Mouse (Mus musculus) stomach, embryonic 15.5 days (tissue): ENCODE data around the gene Sptlc3. TPM values are rescaled to one million over a fixed set of nuclear protein-coding genes. Genes with fewer than 3 reads are reported as not detected.

Source experiments
- ATAC-seq: fragments of 200-750 bp; cut with Nextera tagmentation; 2 replicates; pipeline ENCODE4 v1.8.0; 2017; ENCODE audit warnings: low read depth, moderate number of reproducible peaks, moderate TSS enrichment; ENCODE audit not compliant: insufficient read depth, low FRiP score
- H3K27ac ChIP-seq: fragments of 300-500 bp; sonication (generic); 2 replicates; pipeline ENCODE4 v1.5.1; 2015; ENCODE audit warnings: mild to moderate bottlenecking, inconsistent platforms
- H3K27me3 ChIP-seq: fragments of 300-500 bp; sonication (generic); replicated peaks from 2 replicates; pipeline ENCODE4 v1.6.1; 2015; ENCODE audit warnings: inconsistent platforms
- H3K36me3 ChIP-seq: fragments of 300-500 bp; sonication (generic); 2 replicates; pipeline ENCODE4 v1.6.1; 2015; ENCODE audit warnings: inconsistent platforms
- H3K4me1 ChIP-seq: fragments of 300-500 bp; sonication (generic); 2 replicates; pipeline ENCODE4 v1.6.1; 2015; ENCODE audit warnings: inconsistent platforms
- H3K4me2 ChIP-seq: fragments of 300-500 bp; sonication (generic); 2 replicates; pipeline ENCODE4 v1.6.1; 2015; ENCODE audit warnings: mild to moderate bottlenecking, inconsistent platforms
- H3K4me3 ChIP-seq: fragments of 300-500 bp; sonication (generic); replicated peaks from 2 replicates; pipeline ENCODE4 v1.5.1; 2015; ENCODE audit warnings: inconsistent platforms
- H3K9ac ChIP-seq: fragments of 300-500 bp; sonication (generic); 2 replicates; pipeline ENCODE4 v1.6.1; 2015; ENCODE audit warnings: inconsistent platforms
- H3K9me3 ChIP-seq: fragments of 300-500 bp; sonication (generic); 2 replicates; pipeline ENCODE4 v1.6.1; 2016; ENCODE audit warnings: inconsistent platforms
- WGBS: fragments of 180-500 bp; shearing (Covaris S2); methylation state at CpG from one replicate; pipeline ENCODE4 v1.1.7; 2015; 5-methylcytosine and 5-hydroxymethylcytosine counted together
- polyA plus RNA-seq: library from polyadenylated mRNA; unstranded; fragments of >200 nt; fragmentation: Nextera tagmentation; extraction: Ambion mirVana; gene quantifications from 2 replicates; pipeline ENCODE4 v1.2.1, GENCODE M21; 2015

The Sptlc3 gene
- 4.2 and 8.8 TPM in 2 replicates for polyA plus RNA-seq

- H3K27me3 ChIP-seq = no peaks in the 10 kb centered on the region
- WGBS = 52% methylated on average over 5 of the region's 5 CpGs
- H3K4me3 ChIP-seq = 0 out of 2 replicates have a peak within 1 kb of the TSS, but pooled peaks have one; percentile 9
- no peak within 1 kb of the TSS for H3K9ac ChIP-seq
- no peak within 1 kb of the TSS for H3K27ac ChIP-seq
- 0 out of 2 replicates have a peak, but pooled peaks have one; percentile 43 for ATAC-seq
- no peaks in the 10 kb centered on the region for H3K36me3 ChIP-seq
- H3K4me2 ChIP-seq = no peak within 1 kb of the TSS
- H3K9me3 ChIP-seq = no peaks in the 10 kb centered on the region
- H3K4me1 ChIP-seq = no peaks in the 10 kb centered on the region
These were observed at the start of gene Sptlc3 for GRCm38 (mm10) chr2:139493836-139494235. Sptlc3 (plus strand) TSS chr2:139493913.

GRCm38 (mm10) chr2:139467726-139468125 lies 26.0 kb upstream of the Sptlc3 start:
- H3K9ac ChIP-seq = no peak overlapping the region
- WGBS = 74% methylated on average over 4 of the region's 4 CpGs
- H3K27me3 ChIP-seq = no peaks in the 10 kb centered on the region
- H3K36me3 ChIP-seq = no peaks in the 10 kb centered on the region
- no peak for ATAC-seq
- H3K4me1 ChIP-seq = no peaks in the 10 kb centered on the region
- H3K9me3 ChIP-seq = no peaks in the 10 kb centered on the region
- no peak overlapping the region for H3K4me3 ChIP-seq
- H3K4me2 ChIP-seq = no peak overlapping the region
- H3K27ac ChIP-seq = no peak overlapping the region

GRCm38 (mm10) chr2:139488708-139489107 lies 5.0 kb upstream of the Sptlc3 start:
- Histone ChIP-seq H3K9ac (no peak overlapping the region), H3K4me1 (no peaks in the 10 kb centered on the region), H3K27ac (no peak overlapping the region), H3K4me2 (no peak overlapping the region), H3K9me3 (no peaks in the 10 kb centered on the region), H3K27me3 (no peaks in the 10 kb centered on the region), H3K4me3 (no peak overlapping the region), H3K36me3 (no peaks in the 10 kb centered on the region)
- WGBS = 44% methylated on average over 5 of the region's 5 CpGs
- ATAC-seq = no peak

- no peak for ATAC-seq
- 28% methylated on average over 5 of the region's 5 CpGs for WGBS
- Histone ChIP-seq H3K9ac (no peak overlapping the region), H3K27ac (no peak overlapping the region), H3K4me2 (no peak overlapping the region), H3K9me3 (no peaks in the 10 kb centered on the region), H3K36me3 (no peaks in the 10 kb centered on the region), H3K4me3 (0 out of 2 replicates have a peak overlapping the region, but pooled peaks have one; percentile 9), H3K4me1 (no peaks in the 10 kb centered on the region), H3K27me3 (no peaks in the 10 kb centered on the region)
These were observed 916 bp downstream of the Sptlc3 start for GRCm38 (mm10) chr2:139494629-139495028.

- no peak overlapping the region for H3K4me3 ChIP-seq
- WGBS = 72% methylated on average over 5 of the region's 5 CpGs
- no peak overlapping the region for H3K4me2 ChIP-seq
- no peak overlapping the region for H3K27ac ChIP-seq
- no peaks in the 10 kb centered on the region for H3K4me1 ChIP-seq
- no peak for ATAC-seq
- H3K9me3 ChIP-seq = no peaks in the 10 kb centered on the region
- H3K9ac ChIP-seq = no peak overlapping the region
- H3K27me3 ChIP-seq = no peaks in the 10 kb centered on the region
- H3K36me3 ChIP-seq = no peaks in the 10 kb centered on the region
These were observed 68.3 kb downstream of the Sptlc3 start for GRCm38 (mm10) chr2:139561966-139562505.

GRCm38 (mm10) chr2:139579280-139579679 lies 85.6 kb downstream of the Sptlc3 start:
- 9% methylated on average over 3 of the region's 3 CpGs for WGBS
- H3K9me3 ChIP-seq = no peaks in the 10 kb centered on the region
- H3K27me3 ChIP-seq = no peaks in the 10 kb centered on the region
- H3K4me1 ChIP-seq = no peaks in the 10 kb centered on the region
- H3K27ac ChIP-seq = no peak overlapping the region
- H3K4me3 ChIP-seq = no peak overlapping the region
- no peak overlapping the region for H3K9ac ChIP-seq
- ATAC-seq = no peak
- H3K4me2 ChIP-seq = no peak overlapping the region
- no peaks in the 10 kb centered on the region for H3K36me3 ChIP-seq

GRCm38 (mm10) chr2:139582766-139583165 lies 89.1 kb downstream of the Sptlc3 start:
- no peak for ATAC-seq
- Histone ChIP-seq H3K27me3 (no peaks in the 10 kb centered on the region), H3K9me3 (no peaks in the 10 kb centered on the region), H3K4me2 (no peak overlapping the region), H3K27ac (no peak overlapping the region), H3K4me3 (no peak overlapping the region), H3K36me3 (no peaks in the 10 kb centered on the region), H3K9ac (no peak overlapping the region), H3K4me1 (no peaks in the 10 kb centered on the region)
- 28% methylated on average over 6 of the region's 6 CpGs for WGBS

- H3K27ac ChIP-seq = no peak overlapping the region
- H3K4me1 ChIP-seq = no peaks in the 10 kb centered on the region
- no peak overlapping the region for H3K4me2 ChIP-seq
- H3K36me3 ChIP-seq = no peaks in the 10 kb centered on the region
- H3K9me3 ChIP-seq = no peaks in the 10 kb centered on the region
- no peak overlapping the region for H3K9ac ChIP-seq
- no peak for ATAC-seq
- WGBS = 62% methylated on average over 2 of the region's 2 CpGs
- no peaks in the 10 kb centered on the region for H3K27me3 ChIP-seq
- no peak overlapping the region for H3K4me3 ChIP-seq
These were observed 94.0 kb downstream of the Sptlc3 start for GRCm38 (mm10) chr2:139587660-139588200.

GRCm38 (mm10) chr2:139589905-139590304 lies 96.2 kb downstream of the Sptlc3 start:
- Histone ChIP-seq H3K27me3 (no peaks in the 10 kb centered on the region), H3K27ac (no peak overlapping the region), H3K9ac (no peak overlapping the region), H3K4me1 (no peaks in the 10 kb centered on the region), H3K9me3 (no peaks in the 10 kb centered on the region), H3K4me2 (no peak overlapping the region), H3K36me3 (no peaks in the 10 kb centered on the region), H3K4me3 (no peak overlapping the region)
- 49% methylated on average over 4 of the region's 4 CpGs for WGBS
- ATAC-seq = no peak

- 30% methylated on average over 10 of the region's 10 CpGs for WGBS
- Histone ChIP-seq H3K4me3 (no peak overlapping the region), H3K9me3 (no peaks in the 10 kb centered on the region), H3K4me1 (no peaks in the 10 kb centered on the region), H3K27ac (no peak overlapping the region), H3K9ac (no peak overlapping the region), H3K36me3 (no peaks in the 10 kb centered on the region), H3K27me3 (no peaks in the 10 kb centered on the region), H3K4me2 (no peak overlapping the region)
- ATAC-seq = no peak; the same call in 1 of the 2 replicates
These were observed 97.4 kb downstream of the Sptlc3 start for GRCm38 (mm10) chr2:139590888-139591698.

- no peak overlapping the region for H3K4me2 ChIP-seq
- H3K27me3 ChIP-seq = no peaks in the 10 kb centered on the region
- no peaks in the 10 kb centered on the region for H3K9me3 ChIP-seq
- H3K9ac ChIP-seq = no peak overlapping the region
- H3K4me1 ChIP-seq = no peaks in the 10 kb centered on the region
- no peak overlapping the region for H3K27ac ChIP-seq
- H3K4me3 ChIP-seq = no peak overlapping the region
- WGBS = 64% methylated on average over 7 of the region's 7 CpGs
- no peak for ATAC-seq
- no peaks in the 10 kb centered on the region for H3K36me3 ChIP-seq
These were observed 98.4 kb downstream of the Sptlc3 start for GRCm38 (mm10) chr2:139592109-139592508.

- no peak overlapping the region for H3K27ac ChIP-seq
- WGBS = 91% methylated on average over 5 of the region's 5 CpGs
- H3K4me3 ChIP-seq = no peak overlapping the region
- no peaks in the 10 kb centered on the region for H3K9me3 ChIP-seq
- no peaks in the 10 kb centered on the region for H3K4me1 ChIP-seq
- no peaks in the 10 kb centered on the region for H3K36me3 ChIP-seq
- H3K4me2 ChIP-seq = no peak overlapping the region
- H3K9ac ChIP-seq = no peak overlapping the region
- no peaks in the 10 kb centered on the region for H3K27me3 ChIP-seq
- ATAC-seq = no peak
These were observed 103.5 kb downstream of the Sptlc3 start for GRCm38 (mm10) chr2:139597229-139597628.
